Comparison of ENCODE assay signal across 10 mouse cellular contexts in genomic region chr4:133552768-133553447, GRCm38 (mm10). TPM values are rescaled to one million over a fixed set of nuclear protein-coding genes. Genes with fewer than 3 reads are reported as not detected.
A peak's percentile ranks its signal among the peaks of the same experiment; 100 is the strongest.
DNase-seq lines count a peak whose midpoint lies in the region; ATAC-seq and TF ChIP-seq lines count a peak whose summit lies in the region.
"Had no signal": no experiment of that assay in that cellular context is flagged by ENCODE, and none has a peak within 500 bp of the region (broad histone marks: within the 10 kb centered on the region; RNA-seq: fewer than 3 reads in every experiment).

Gene Nr0b2 (plus strand): TSS chr4:133553376.

- no peak for ATAC-seq in lung, postnatal 0 days
- no peak; the same call in 1 of the 2 replicates for ATAC-seq in intestine, embryonic 14.5 days (replicated peaks; ENCODE audit: low FRiP score, low TSS enrichment, low read depth)
- peak; percentile 75 for ATAC-seq in stomach, embryonic 16.5 days (ENCODE audit: insufficient read depth, low FRiP score)
- no peak for ATAC-seq in CD4-positive, CD25-positive, alpha-beta regulatory T cell, adult 4 months

- H3K4me1 ChIP-seq in lung, postnatal 0 days (ENCODE audit: insufficient read depth, low read depth, low read length): no peaks in the 10 kb centered on the region
- no peaks in the 10 kb centered on the region for H3K4me1 ChIP-seq in intestine, embryonic 14.5 days (replicated peaks; ENCODE audit: control insufficient read depth, insufficient read depth, low read length)
- H3K4me1 ChIP-seq in stomach, embryonic 16.5 days (ENCODE audit: control insufficient read depth, insufficient read depth, low read length): no peaks in the 10 kb centered on the region
- H3K4me1 ChIP-seq: embryonic facial prominence, embryonic 13.5 days had no signal

- TF ChIP-seq CTCF in lung, postnatal 0 days (IDR thresholded peaks at IDR 0.05): no peak

- DNase-seq in lung, postnatal 36 days: peak; percentile 15
- no peak for DNase-seq in lung, postnatal 0 days (ENCODE audit: low spot score)
- peak; percentile 23 to 34 for DNase-seq in cerebellum, postnatal 25 days
- no peak for DNase-seq in intestine, embryonic 14.5 days (ENCODE audit: low spot score)
- DNase-seq in right cerebral cortex, adult 18-20 months: no peak
- no peak for DNase-seq in MN1 (ENCODE audit: low spot score)

- 46% methylated on average over 10 of the region's 10 CpGs for WGBS in lung, postnatal 0 days
- 53% methylated on average over 10 of the region's 10 CpGs for WGBS in intestine, embryonic 14.5 days
- 46% methylated on average over 10 of the region's 10 CpGs for WGBS in stomach, embryonic 16.5 days

- H3K27me3 ChIP-seq in lung, postnatal 0 days (replicated peaks; ENCODE audit: insufficient read depth, low read length): no peaks in the 10 kb centered on the region
- H3K27me3 ChIP-seq in intestine, embryonic 14.5 days (replicated peaks; ENCODE audit: control insufficient read depth, insufficient read depth, low read length): no peaks in the 10 kb centered on the region
- H3K27me3 ChIP-seq in stomach, embryonic 16.5 days (ENCODE audit: control insufficient read depth, insufficient read depth, low read length): no peaks in the 10 kb centered on the region

- H3K4me2 ChIP-seq in lung, postnatal 0 days (replicated peaks; ENCODE audit: low read depth, low read length): no peak within 1 kb of the TSS
- peak within 1 kb of the TSS; percentile 1; the same call in 1 of the 2 replicates for H3K4me2 ChIP-seq in intestine, embryonic 14.5 days (ENCODE audit: low read length)
- peak within 1 kb of the TSS; percentile 43 for H3K4me2 ChIP-seq in stomach, embryonic 16.5 days (ENCODE audit: low read depth, low read length)
- H3K4me2 ChIP-seq: embryonic facial prominence, embryonic 13.5 days had no signal

- no peak within 1 kb of the TSS for H3K4me3 ChIP-seq in lung, postnatal 0 days (ENCODE audit: low read depth, low read length)
- no peak within 1 kb of the TSS for H3K4me3 ChIP-seq in intestine, embryonic 14.5 days (ENCODE audit: low read depth, low read length)
- peak within 1 kb of the TSS; percentile 29 for H3K4me3 ChIP-seq in stomach, embryonic 16.5 days (replicated peaks; ENCODE audit: low read length)
- H3K4me3 ChIP-seq: embryonic facial prominence, embryonic 13.5 days had no signal

- no peaks in the 10 kb centered on the region for H3K9me3 ChIP-seq in lung, postnatal 0 days (ENCODE audit: low read length)
- H3K9me3 ChIP-seq in intestine, embryonic 14.5 days (ENCODE audit: control insufficient read depth, low read length): no peaks in the 10 kb centered on the region
- no peaks in the 10 kb centered on the region for H3K9me3 ChIP-seq in stomach, embryonic 16.5 days (replicated peaks; ENCODE audit: control insufficient read depth, low read length)
- H3K9me3 ChIP-seq: embryonic facial prominence, embryonic 13.5 days had no signal

- no peaks in the 10 kb centered on the region for H3K36me3 ChIP-seq in lung, postnatal 0 days (ENCODE audit: insufficient read depth, low read length)
- H3K36me3 ChIP-seq in intestine, embryonic 14.5 days (ENCODE audit: control insufficient read depth, insufficient read depth, low read length): no peaks in the 10 kb centered on the region
- no peaks in the 10 kb centered on the region for H3K36me3 ChIP-seq in stomach, embryonic 16.5 days (ENCODE audit: control insufficient read depth, insufficient read depth, low read length)
- H3K36me3 ChIP-seq: embryonic facial prominence, embryonic 13.5 days had no signal

- H3K9ac ChIP-seq in lung, postnatal 0 days (replicated peaks; ENCODE audit: low read depth): no peak within 1 kb of the TSS
- no peak within 1 kb of the TSS for H3K9ac ChIP-seq in intestine, embryonic 14.5 days (ENCODE audit: low read length)
- H3K9ac ChIP-seq in stomach, embryonic 16.5 days (ENCODE audit: low read length): peak within 1 kb of the TSS; percentile 55
- H3K9ac ChIP-seq: embryonic facial prominence, embryonic 13.5 days had no signal

- no peak within 1 kb of the TSS for H3K27ac ChIP-seq in lung, postnatal 0 days (ENCODE audit: low read length)
- H3K27ac ChIP-seq in intestine, embryonic 14.5 days (ENCODE audit: low read depth): peak within 1 kb of the TSS; percentile 22; the same call in 1 of the 2 replicates
- peak within 1 kb of the TSS; percentile 73 for H3K27ac ChIP-seq in stomach, embryonic 16.5 days (ENCODE audit: low read length)
- H3K27ac ChIP-seq: embryonic facial prominence, embryonic 13.5 days; kidney, postnatal 0 days had no signal

- TF ChIP-seq EP300 in lung, postnatal 0 days (IDR thresholded peaks at IDR 0.05): no peak

RNA-seq across cellular contexts. Expression of gene Nr0b2, which starts in this region (rescaled TPM):
- 0.37 and 0.39 TPM in 2 replicates for polyA plus RNA-seq in lung, postnatal 0 days (2015; fragmentation: Nextera tagmentation; extraction: Ambion mirVana)
- 3.2 and 5.4 TPM in 2 replicates for polyA plus RNA-seq in intestine, embryonic 14.5 days (2014; fragmentation: Nextera tagmentation; extraction: Ambion mirVana)
- 6.6 and 7.2 TPM in 2 replicates for polyA plus RNA-seq in stomach, embryonic 16.5 days (2015; fragmentation: Nextera tagmentation; extraction: Ambion mirVana)
- under 1 TPM in 1 of 2 experiments, not detected in 1; 0.28 TPM for polyA plus RNA-seq in CD4-positive, CD25-positive, alpha-beta regulatory T cell, adult 4 months (2017; shearing (Covaris generic))
- polyA plus RNA-seq: embryonic facial prominence, embryonic 13.5 days had no signal

Comparison
In these comparisons a context has a peak if more than half of its experiments do, and no peak if none do; other contexts are left out.
1. DNase-seq: peak in lung, postnatal 36 days (single experiment) and cerebellum, postnatal 25 days (2 of 2); none in lung, postnatal 0 days (single experiment), intestine, embryonic 14.5 days (single experiment), right cerebral cortex, adult 18-20 months (single experiment) and MN1 (single experiment).